Mouse (Mus musculus) liver, embryonic 16.5 days (tissue): ENCODE measurements at regions not wholly inside any gene's neighbourhood (a gene's known extent, or its start where the extent isn't known, plus 50 kb on each side); places are given as distances from the start of the nearest gene placed in this dataset.

Experiments
- ATAC-seq: fragments of 200-750 bp; cut with Nextera tagmentation; 2 replicates; pipeline ENCODE4 v1.8.0; 2017; ENCODE audit warnings: low read depth, mild to moderate bottlenecking, moderate number of reproducible peaks, moderate library complexity
- H3K27ac ChIP-seq: fragments of 300-500 bp; sonication (generic); 2 replicates; pipeline ENCODE4 v1.5.1; 2014; ENCODE audit warnings: mild to moderate bottlenecking, low read length
- H3K27me3 ChIP-seq: fragments of 300-500 bp; sonication (generic); 2 replicates; pipeline ENCODE4 v1.6.1; 2014; ENCODE audit warnings: low read depth, low read length, mixed read lengths; ENCODE audit not compliant: control insufficient read depth, insufficient read depth
- H3K36me3 ChIP-seq: fragments of 300-500 bp; sonication (generic); 2 replicates; pipeline ENCODE4 v1.6.1; 2014; ENCODE audit warnings: mild to moderate bottlenecking; ENCODE audit not compliant: control insufficient read depth, insufficient read depth
- H3K4me1 ChIP-seq: fragments of 300-500 bp; sonication (generic); 2 replicates; pipeline ENCODE4 v1.6.1; 2014; ENCODE audit warnings: low read depth, low read length, mixed read lengths; ENCODE audit not compliant: control insufficient read depth
- H3K4me2 ChIP-seq: fragments of 300-500 bp; sonication (generic); 2 replicates; pipeline ENCODE4 v1.6.1; 2014; ENCODE audit warnings: low read depth, low read length, mixed read lengths
- H3K4me3 ChIP-seq: fragments of 300-500 bp; sonication (generic); 2 replicates; pipeline ENCODE4 v1.5.1; 2014; ENCODE audit warnings: low read depth, mild to moderate bottlenecking, low read length
- H3K9ac ChIP-seq: fragments of 300-500 bp; sonication (generic); 2 replicates; pipeline ENCODE4 v1.6.1; 2014; ENCODE audit warnings: low read depth, low read length
- H3K9me3 ChIP-seq: fragments of 300-500 bp; sonication (generic); replicated peaks from 2 replicates; pipeline ENCODE4 v1.6.1; 2016; ENCODE audit warnings: low read length; ENCODE audit not compliant: control insufficient read depth
- WGBS: fragments of 180-500 bp; shearing (Covaris S2); extraction: QIAGEN DNeasy Blood & Tissue Kit; methylation state at CpG from one replicate; pipeline ENCODE4 v1.1.7; 2014; ENCODE audit not compliant: insufficient replicate concordance; 5-methylcytosine and 5-hydroxymethylcytosine counted together

GRCm38 (mm10) chr2:101139931-101140330 is 484.6 kb upstream of the Rag2 start:
- H3K4me1 ChIP-seq, result no peaks in the 10 kb centered on the region
- no peak overlapping the region for H3K9ac ChIP-seq
- H3K27me3 ChIP-seq, result no peaks in the 10 kb centered on the region
- H3K4me2 ChIP-seq, result no peak overlapping the region
- H3K27ac ChIP-seq, result no peak overlapping the region
- no peak for ATAC-seq
- H3K4me3 ChIP-seq, result no peak overlapping the region
- H3K36me3 ChIP-seq, result no peaks in the 10 kb centered on the region
- H3K9me3 ChIP-seq, result no peaks in the 10 kb centered on the region
- 83% methylated on average over 1 of the region's 1 CpGs for WGBS

- no peaks in the 10 kb centered on the region for H3K9me3 ChIP-seq
- WGBS, result 66% methylated on average over 5 of the region's 5 CpGs
- H3K9ac ChIP-seq, result no peak overlapping the region
- no peak overlapping the region for H3K4me3 ChIP-seq
- no peaks in the 10 kb centered on the region for H3K4me1 ChIP-seq
- no peaks in the 10 kb centered on the region for H3K27me3 ChIP-seq
- ATAC-seq, result no peak
- no peak overlapping the region for H3K4me2 ChIP-seq
- H3K36me3 ChIP-seq, result no peaks in the 10 kb centered on the region
- no peak overlapping the region for H3K27ac ChIP-seq
Measured at GRCm38 (mm10) chr2:101156755-101157271, 467.7 kb upstream of the Rag2 start.

GRCm38 (mm10) chr2:101159276-101159675 is 465.2 kb upstream of the Rag2 start:
- Histone ChIP-seq H3K9ac (no peak overlapping the region), H3K27ac (no peak overlapping the region), H3K4me1 (no peaks in the 10 kb centered on the region), H3K27me3 (no peaks in the 10 kb centered on the region), H3K36me3 (no peaks in the 10 kb centered on the region), H3K4me2 (no peak overlapping the region), H3K4me3 (no peak overlapping the region), H3K9me3 (no peaks in the 10 kb centered on the region)
- 18% methylated on average over 4 of the region's 4 CpGs for WGBS
- no peak for ATAC-seq

- H3K27me3 ChIP-seq, result no peaks in the 10 kb centered on the region
- no peak overlapping the region for H3K27ac ChIP-seq
- no peak overlapping the region for H3K4me2 ChIP-seq
- 72% methylated on average over 6 of the region's 6 CpGs for WGBS
- no peaks in the 10 kb centered on the region for H3K36me3 ChIP-seq
- H3K4me3 ChIP-seq, result no peak overlapping the region
- no peaks in the 10 kb centered on the region for H3K9me3 ChIP-seq
- ATAC-seq, result no peak
- H3K4me1 ChIP-seq, result no peaks in the 10 kb centered on the region
- H3K9ac ChIP-seq, result no peak overlapping the region
Measured at GRCm38 (mm10) chr2:101165942-101166341, 458.6 kb upstream of the Rag2 start.

- Histone ChIP-seq H3K36me3 (no peaks in the 10 kb centered on the region), H3K27me3 (no peaks in the 10 kb centered on the region), H3K4me3 (no peak overlapping the region), H3K9ac (no peak overlapping the region), H3K9me3 (no peaks in the 10 kb centered on the region), H3K4me2 (no peak overlapping the region), H3K4me1 (no peaks in the 10 kb centered on the region), H3K27ac (no peak overlapping the region)
- WGBS, result 53% methylated on average over 6 of the region's 6 CpGs
- ATAC-seq, result no peak
Measured at GRCm38 (mm10) chr2:101172806-101173205, 451.7 kb upstream of the Rag2 start.

- no peaks in the 10 kb centered on the region for H3K27me3 ChIP-seq
- no peak overlapping the region for H3K9ac ChIP-seq
- no peaks in the 10 kb centered on the region for H3K9me3 ChIP-seq
- ATAC-seq, result no peak
- H3K4me1 ChIP-seq, result no peaks in the 10 kb centered on the region
- 30% methylated on average over 3 of the region's 3 CpGs for WGBS
- H3K27ac ChIP-seq, result no peak overlapping the region
- no peaks in the 10 kb centered on the region for H3K36me3 ChIP-seq
- H3K4me2 ChIP-seq, result no peak overlapping the region
- H3K4me3 ChIP-seq, result no peak overlapping the region
Measured at GRCm38 (mm10) chr2:101175124-101175523, 449.4 kb upstream of the Rag2 start.

GRCm38 (mm10) chr2:101206637-101207036 is 417.9 kb upstream of the Rag2 start:
- Histone ChIP-seq H3K9me3 (no peaks in the 10 kb centered on the region), H3K4me2 (no peak overlapping the region), H3K9ac (no peak overlapping the region), H3K4me1 (no peaks in the 10 kb centered on the region), H3K27ac (no peak overlapping the region), H3K27me3 (no peaks in the 10 kb centered on the region), H3K4me3 (no peak overlapping the region), H3K36me3 (no peaks in the 10 kb centered on the region)
- no peak for ATAC-seq
- WGBS, result 48% methylated on average over 3 of the region's 3 CpGs

GRCm38 (mm10) chr2:101209136-101209535 is 415.4 kb upstream of the Rag2 start:
- no peaks in the 10 kb centered on the region for H3K27me3 ChIP-seq
- no peaks in the 10 kb centered on the region for H3K36me3 ChIP-seq
- H3K4me3 ChIP-seq, result no peak overlapping the region
- WGBS, result 69% methylated on average over 4 of the region's 4 CpGs
- no peak overlapping the region for H3K9ac ChIP-seq
- H3K27ac ChIP-seq, result no peak overlapping the region
- no peak for ATAC-seq
- no peaks in the 10 kb centered on the region for H3K4me1 ChIP-seq
- H3K9me3 ChIP-seq, result no peaks in the 10 kb centered on the region
- no peak overlapping the region for H3K4me2 ChIP-seq

- ATAC-seq, result no peak
- Histone ChIP-seq H3K4me2 (no peak overlapping the region), H3K9me3 (no peaks in the 10 kb centered on the region), H3K36me3 (no peaks in the 10 kb centered on the region), H3K9ac (no peak overlapping the region), H3K4me3 (no peak overlapping the region), H3K4me1 (no peaks in the 10 kb centered on the region), H3K27ac (no peak overlapping the region), H3K27me3 (no peaks in the 10 kb centered on the region)
Measured at GRCm38 (mm10) chr2:101220759-101221158, 403.8 kb upstream of the Rag2 start.

GRCm38 (mm10) chr2:101242983-101243382 is 381.5 kb upstream of the Rag2 start:
- H3K27me3 ChIP-seq, result no peaks in the 10 kb centered on the region
- no peaks in the 10 kb centered on the region for H3K4me1 ChIP-seq
- H3K4me2 ChIP-seq, result no peak overlapping the region
- no peaks in the 10 kb centered on the region for H3K9me3 ChIP-seq
- no peak overlapping the region for H3K9ac ChIP-seq
- H3K36me3 ChIP-seq, result no peaks in the 10 kb centered on the region
- H3K27ac ChIP-seq, result no peak overlapping the region
- no peak for ATAC-seq
- no peak overlapping the region for H3K4me3 ChIP-seq
- 53% methylated on average over 3 of the region's 3 CpGs for WGBS
